Mouse (Mus musculus) MEL (cell line): Measurements from ENCODE around the gene Col6a1.

Experiments
- CTCF ChIP-seq, 3 experiments: IDR thresholded peaks in 2 of 3; conservative IDR thresholded peaks in 1 of 3; 2 replicates each; pipeline ENCODE4 v1.5.1; 2011 to 2012; ENCODE audit warnings: low read length in 3 of 3, low read depth in 2 of 3, mild to moderate bottlenecking in 2 of 3, improper control_type of control experiment in 1 of 3, inconsistent platforms in 1 of 3, mixed read lengths in 1 of 3, moderate library complexity in 1 of 3; ENCODE audit not compliant: control insufficient read depth in 1 of 3, insufficient read depth in 1 of 3, poor library complexity in 1 of 3, severe bottlenecking in 1 of 3
- EP300 ChIP-seq, 2 experiments: IDR thresholded peaks; 2 replicates each; pipeline ENCODE4 v1.6.1; 2011; ENCODE audit warnings: improper control_type of control experiment in 2 of 2, low read length in 2 of 2, low read depth in 1 of 2, mild to moderate bottlenecking in 1 of 2
- GATA1 ChIP-seq: IDR thresholded peaks from 2 replicates; pipeline ENCODE4 v1.6.1; 2011; ENCODE audit warnings: low read depth, low read length, improper control_type of control experiment
- POLR2AphosphoS2 ChIP-seq: IDR thresholded peaks from 2 replicates; pipeline ENCODE4 v1.6.1; 2011; ENCODE audit warnings: low read length, improper control_type of control experiment
- POLR2AphosphoS5 ChIP-seq: IDR thresholded peaks from 2 replicates; pipeline ENCODE4 v1.6.1; 2012; ENCODE audit warnings: low read depth, borderline replicate concordance, mild to moderate bottlenecking, inconsistent platforms, low read length, moderate library complexity, mixed read lengths
- RAD21 ChIP-seq: IDR thresholded peaks from 2 replicates; pipeline ENCODE4 v1.6.1; 2011; ENCODE audit warnings: mild to moderate bottlenecking, low read depth, low read length, improper control_type of control experiment
- TCF12 ChIP-seq: IDR thresholded peaks from 2 replicates; pipeline ENCODE4 v1.6.1; 2014; ENCODE audit warnings: low read depth, mild to moderate bottlenecking, inconsistent platforms, low read length, improper control_type of control experiment, moderate library complexity
- ZC3H11A ChIP-seq: IDR thresholded peaks from 2 replicates; pipeline ENCODE4 v1.6.1; 2012; ENCODE audit warnings: low read depth, mild to moderate bottlenecking, inconsistent platforms, low read length, improper control_type of control experiment

- no peak for TF ChIP-seq RAD21
- TF ChIP-seq GATA1 = no peak
- no peak for TF ChIP-seq CTCF (IDR thresholded peaks at IDR 0.05 in 2 of 3, conservative IDR thresholded peaks at IDR 0.05 in 1 of 3; ENCODE audit: control insufficient read depth in 1 of 3, insufficient read depth in 1 of 3, low read depth in 2 of 3, low read length in 3 of 3, poor library complexity in 1 of 3, severe bottlenecking in 1 of 3)
- no peak for TF ChIP-seq TCF12
- no peak for TF ChIP-seq POLR2AphosphoS2
- no peak for TF ChIP-seq ZC3H11A
- no peak for TF ChIP-seq EP300 (IDR thresholded peaks at IDR 0.05; ENCODE audit: low read depth in 1 of 2, low read length in 2 of 2)
- TF ChIP-seq POLR2AphosphoS5 = no peak
Measured at GRCm38 (mm10) chr10:76766196-76766595, 40.2 kb upstream of the Col6a1 start.
